Mouse (Mus musculus) cerebellum, postnatal 4 days (tissue): ENCODE measurements around the gene Wdr46.
"Not testable (repeated sequence)": the region's sequence is repeated elsewhere in the genome, so short reads cannot be mapped to it uniquely, and the experiment has no call there.

Experiments
- DNase-seq, 2 experiments: peaks; one replicate each; pipeline ENCODE4 v3.0.0; 2022; ENCODE audit warnings: low spot score in 2 of 2, mixed read lengths in 1 of 2

Gene Wdr46

GRCm38 (mm10) chr17:33952015-33952414, 11.6 kb downstream of the Wdr46 start:
- not testable (repeated sequence) for DNase-seq

GRCm38 (mm10) chr17:33952879-33953278, 12.4 kb downstream of the Wdr46 start:
- no peak for DNase-seq

GRCm38 (mm10) chr17:33953310-33953709, 12.8 kb downstream of the Wdr46 start:
- DNase-seq = no peak

GRCm38 (mm10) chr17:33953961-33954565, 13.6 kb downstream of the Wdr46 start:
- no peak for DNase-seq

GRCm38 (mm10) chr17:33954646-33955554, 14.4 kb downstream of the Wdr46 start:
- DNase-seq = no peak

- peak; percentile 87 to 96 for DNase-seq
These were observed 15.2 kb downstream of the Wdr46 start, which contains the start of the genes Vps52 and Rps18 for GRCm38 (mm10) chr17:33955555-33956214. Gene Vps52, plus strand, starts transcription at chr17:33955812. Gene Rps18, minus strand, starts transcription at chr17:33956001.

GRCm38 (mm10) chr17:33956336-33956735, 15.9 kb downstream of the Wdr46 start:
- no peak for DNase-seq

GRCm38 (mm10) chr17:33957493-33957892, 17.0 kb downstream of the Wdr46 start:
- DNase-seq = no peak

GRCm38 (mm10) chr17:33958451-33958850, 18.0 kb downstream of the Wdr46 start:
- no peak for DNase-seq

GRCm38 (mm10) chr17:33959135-33959534, 18.7 kb downstream of the Wdr46 start:
- DNase-seq = no peak

GRCm38 (mm10) chr17:33959948-33960347, 19.5 kb downstream of the Wdr46 start:
- DNase-seq = no peak

GRCm38 (mm10) chr17:33962876-33963275, 22.4 kb downstream of the Wdr46 start:
- no peak for DNase-seq

- no peak for DNase-seq
These were observed 24.8 kb downstream of the Wdr46 start for GRCm38 (mm10) chr17:33965082-33965845.

GRCm38 (mm10) chr17:33965846-33966550, 25.5 kb downstream of the Wdr46 start:
- DNase-seq = no peak

GRCm38 (mm10) chr17:33968489-33968888, 28.0 kb downstream of the Wdr46 start:
- peak in 1 of 2 experiments; percentile 80 for DNase-seq

GRCm38 (mm10) chr17:33968927-33969326, 28.5 kb downstream of the Wdr46 start:
- DNase-seq = no peak

- DNase-seq = no peak
These were observed 28.9 kb downstream of the Wdr46 start for GRCm38 (mm10) chr17:33969394-33969793.

- DNase-seq = no peak
These were observed 32.2 kb downstream of the Wdr46 start for GRCm38 (mm10) chr17:33972691-33973090.

- no peak for DNase-seq
These were observed 33.1 kb downstream of the Wdr46 start for GRCm38 (mm10) chr17:33973572-33973971.

- no peak for DNase-seq
These were observed 37.5 kb downstream of the Wdr46 start for GRCm38 (mm10) chr17:33977861-33978557.
